Mouse (Mus musculus): Measurements from ENCODE around the gene Lilr4b.
"Not testable (repeated sequence)": the region's sequence is repeated elsewhere in the genome, so short reads cannot be mapped to it uniquely, and the experiment has no call there.

Lilr4b gene

DNA sequence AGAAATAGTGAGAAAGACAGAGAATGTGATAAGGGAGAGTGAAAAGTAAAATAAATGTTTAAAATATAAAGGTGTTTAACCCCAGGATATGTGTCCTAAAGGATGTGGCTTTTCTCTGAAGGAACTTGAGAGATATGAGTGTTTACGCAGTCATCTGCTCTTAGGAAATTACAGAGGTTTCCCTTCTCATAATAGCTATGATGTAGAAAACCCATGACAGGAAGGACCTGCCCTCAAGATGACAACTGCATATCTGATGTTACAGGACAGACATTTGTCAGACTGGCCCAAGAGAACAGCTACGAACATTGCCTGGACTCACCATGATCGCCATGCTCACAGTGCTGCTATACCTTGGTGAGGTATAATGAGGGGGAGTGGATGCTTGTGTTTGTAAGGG is at the start of gene Lilr4b, which contains the start of gene Gm49339:
Gene Lilr4b, plus strand, starts transcription at position 236 of the 400 bp plus-strand sequence.
Gene Gm49339, plus strand, starts transcription at position 216 of the 400 bp plus-strand sequence.
- not testable (repeated sequence) for DNase-seq (ENCODE audit: low spot score in 2 of 2)

DNA sequence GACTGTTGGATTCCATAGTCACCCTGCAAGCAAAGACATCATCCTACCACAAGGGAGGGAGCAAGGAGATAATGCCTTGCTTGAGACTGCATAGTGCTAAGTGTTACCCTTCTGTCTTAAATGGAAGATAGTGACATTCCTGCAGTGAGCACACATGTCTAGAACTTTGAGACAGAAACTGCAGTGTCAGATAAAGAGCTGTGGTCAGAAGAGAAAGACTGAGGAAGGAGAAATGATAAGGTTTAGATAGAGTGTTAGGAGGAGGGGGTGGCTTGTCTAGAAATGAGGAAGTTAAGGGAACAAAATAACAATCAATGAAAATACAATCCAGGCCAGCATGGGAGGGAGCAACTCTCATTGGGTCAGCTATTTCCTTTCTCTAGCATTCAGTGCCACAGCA is 47.5 kb upstream of the Lilr4b start:
- DNase-seq (ENCODE audit: low spot score in 2 of 2) = no peak

- no peak for DNase-seq (ENCODE audit: low spot score in 2 of 2)
Measured at GRCm38 (mm10) chr10:51435684-51436083, 44.7 kb upstream of the Lilr4b start.

DNA sequence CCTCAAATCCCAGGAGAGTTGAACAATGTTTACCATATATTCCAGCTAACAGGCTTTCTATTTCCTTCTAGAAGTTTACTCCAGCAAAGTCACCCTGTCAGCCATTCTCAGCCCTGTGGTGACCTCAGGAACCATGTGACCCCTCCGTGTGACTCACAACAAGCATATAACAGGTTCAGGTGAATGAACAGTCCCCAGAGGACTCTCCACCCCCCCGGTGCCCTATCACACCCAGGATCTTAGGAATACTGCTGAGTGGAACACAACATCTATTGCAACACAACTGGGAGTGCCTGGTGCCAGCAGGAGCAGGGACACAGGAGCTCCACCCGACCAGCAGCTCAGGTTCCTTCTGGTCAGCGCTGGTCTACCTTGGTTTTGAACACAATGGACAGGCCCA is 28.8 kb upstream of the Lilr4b start:
- no peak for DNase-seq (ENCODE audit: low spot score in 2 of 2)

DNA sequence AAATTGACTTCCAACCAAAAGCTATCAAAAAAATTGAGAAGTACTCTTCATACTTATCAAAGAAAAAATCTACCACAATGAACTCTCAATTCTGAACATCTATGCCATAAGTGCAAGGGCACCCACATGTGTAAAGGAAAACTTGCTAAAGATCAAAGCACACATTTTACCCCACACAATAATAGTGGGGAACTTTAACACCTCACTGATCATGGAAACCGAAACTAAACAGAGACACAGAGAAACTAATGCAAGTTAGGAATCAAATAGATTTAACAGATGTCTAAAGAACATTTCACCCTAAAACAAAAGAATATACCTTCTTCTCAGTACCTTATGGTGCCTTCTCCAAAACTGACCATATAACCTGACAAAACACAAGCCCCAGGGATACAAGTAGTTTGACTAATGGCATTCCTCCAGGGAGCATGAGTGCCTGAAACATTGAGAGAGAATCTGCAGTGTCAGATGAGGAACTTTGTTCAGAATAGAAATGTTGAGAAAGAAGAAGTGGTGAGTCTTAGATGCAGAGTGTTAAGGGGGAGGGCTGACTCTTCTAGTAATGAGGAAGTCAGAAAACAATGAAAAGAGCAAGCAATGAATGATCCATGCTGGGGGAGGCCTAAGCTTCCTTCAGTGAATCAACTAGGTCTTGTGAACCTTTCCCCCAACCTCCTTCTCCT is 26.7 kb upstream of the Lilr4b start:
- DNase-seq (ENCODE audit: low spot score in 2 of 2) = no peak

DNA sequence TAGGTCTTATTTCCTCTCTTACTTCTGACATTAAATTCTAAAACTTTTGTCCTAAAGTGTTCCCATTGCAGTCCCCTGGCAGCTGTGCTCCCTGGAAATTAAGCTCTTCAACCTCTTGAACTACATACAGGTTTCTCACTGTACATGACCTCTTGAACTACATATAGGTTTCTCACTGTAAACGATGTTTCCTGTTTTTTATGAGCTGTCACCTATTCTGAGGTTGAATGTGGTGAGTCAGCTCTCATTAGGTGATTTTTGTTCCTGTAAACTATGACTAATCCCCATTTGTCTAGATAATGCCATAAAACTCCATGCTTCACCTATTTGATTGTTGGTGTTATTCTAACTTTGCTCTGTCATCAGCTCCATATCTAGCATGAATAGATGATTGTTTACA is 26.1 kb upstream of the Lilr4b start:
- no peak for DNase-seq (ENCODE audit: low spot score in 2 of 2)

DNA sequence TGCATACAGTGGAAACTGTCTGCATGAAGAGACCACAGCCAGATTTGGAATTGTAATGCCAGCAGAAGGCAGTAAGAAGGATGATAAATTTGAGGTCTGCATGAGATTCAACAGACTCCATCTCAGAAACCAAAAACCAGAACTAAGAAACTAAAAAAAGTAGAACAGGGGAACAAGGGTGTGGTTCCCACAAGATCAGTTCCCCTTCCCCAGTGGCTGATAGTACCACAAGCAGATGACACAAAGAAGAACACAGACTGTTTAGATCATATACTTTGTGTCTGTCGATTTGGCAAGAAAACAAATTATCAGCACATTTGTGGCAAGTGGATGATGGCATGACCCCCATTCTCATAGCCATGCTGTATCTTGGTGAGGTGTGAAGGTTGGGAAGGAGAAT is 24.7 kb upstream of the Lilr4b start:
- DNase-seq (ENCODE audit: low spot score in 2 of 2) = no peak

GRCm38 (mm10) chr10:51456369-51456768 is 24.1 kb upstream of the Lilr4b start:
- DNase-seq (ENCODE audit: low spot score in 2 of 2) = no peak

- DNase-seq (ENCODE audit: low spot score in 2 of 2) = not testable (repeated sequence)
Measured at GRCm38 (mm10) chr10:51463800-51464199, 16.6 kb upstream of the Lilr4b start.

DNA sequence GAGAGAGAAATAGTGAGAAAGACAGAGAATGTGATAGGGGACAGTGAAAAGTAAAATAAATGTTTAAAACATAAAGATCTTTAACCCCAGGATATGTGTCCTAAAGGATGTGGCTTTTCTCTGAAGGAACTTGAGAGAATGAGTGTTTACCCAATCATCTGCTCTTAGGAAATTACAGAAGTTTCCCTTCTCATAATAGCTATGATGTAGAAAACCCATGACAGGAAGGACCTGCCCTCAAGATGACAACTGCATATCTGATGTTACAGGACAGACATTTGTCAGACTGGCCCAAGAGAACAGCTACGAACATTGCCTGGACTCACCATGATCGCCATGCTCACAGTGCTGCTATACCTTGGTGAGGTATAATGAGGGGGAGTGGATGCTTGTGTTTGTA is 10.3 kb downstream of the Lilr4b start, which contains the start of gene Lilrb4a:
Gene Lilrb4a, plus strand, starts transcription at position 266 of the 400 bp plus-strand sequence.
- not testable (repeated sequence) for DNase-seq (ENCODE audit: low spot score in 2 of 2)

GRCm38 (mm10) chr10:51520021-51520420 is 39.6 kb downstream of the Lilr4b start:
- no peak for DNase-seq (ENCODE audit: low spot score in 2 of 2)

DNA sequence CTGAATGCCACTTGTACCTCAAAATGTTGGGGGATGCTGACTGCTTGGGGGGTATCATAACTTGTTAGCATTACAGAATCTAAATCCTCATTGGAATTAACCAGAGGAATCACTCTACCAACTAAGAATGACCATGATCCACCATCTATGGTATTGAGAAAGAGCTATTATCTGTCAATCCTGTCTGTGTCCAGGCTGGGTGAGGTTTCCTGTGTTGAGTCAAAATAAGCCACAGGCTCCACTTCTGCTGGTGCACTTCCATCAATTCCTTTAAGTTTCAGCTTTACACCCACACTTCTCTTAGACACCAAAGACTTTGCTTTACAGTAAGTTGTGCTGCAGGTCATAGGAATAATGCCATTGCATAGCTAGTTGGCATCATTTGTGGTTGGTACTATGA is 41.0 kb downstream of the Lilr4b start:
- no peak for DNase-seq (ENCODE audit: low spot score in 2 of 2)

DNA sequence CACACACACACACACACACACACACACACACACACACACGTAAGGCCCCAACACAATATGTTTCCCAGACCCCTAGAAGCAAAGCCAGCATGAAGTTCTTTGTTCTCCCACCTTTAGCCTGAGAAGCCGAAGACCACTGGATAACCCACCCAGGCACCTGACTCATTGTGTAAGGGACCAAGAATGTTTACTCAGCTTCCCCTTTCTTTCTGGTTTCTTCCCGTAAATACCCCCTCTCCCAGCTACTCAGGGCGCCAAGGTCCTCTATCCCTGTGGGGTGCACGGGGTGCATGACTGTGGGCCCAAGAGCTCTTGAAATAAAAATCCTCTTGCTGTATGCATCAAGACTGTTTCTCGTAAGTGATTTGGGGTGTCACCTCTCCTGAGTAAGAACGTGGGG is 45.7 kb downstream of the Lilr4b start:
- DNase-seq (ENCODE audit: low spot score in 2 of 2) = no peak

GRCm38 (mm10) chr10:51526633-51527032 is 46.2 kb downstream of the Lilr4b start:
- no peak for DNase-seq (ENCODE audit: low spot score in 2 of 2)

GRCm38 (mm10) chr10:51528840-51529434 is 48.5 kb downstream of the Lilr4b start:
- DNase-seq (ENCODE audit: low spot score in 2 of 2) = no peak

DNA sequence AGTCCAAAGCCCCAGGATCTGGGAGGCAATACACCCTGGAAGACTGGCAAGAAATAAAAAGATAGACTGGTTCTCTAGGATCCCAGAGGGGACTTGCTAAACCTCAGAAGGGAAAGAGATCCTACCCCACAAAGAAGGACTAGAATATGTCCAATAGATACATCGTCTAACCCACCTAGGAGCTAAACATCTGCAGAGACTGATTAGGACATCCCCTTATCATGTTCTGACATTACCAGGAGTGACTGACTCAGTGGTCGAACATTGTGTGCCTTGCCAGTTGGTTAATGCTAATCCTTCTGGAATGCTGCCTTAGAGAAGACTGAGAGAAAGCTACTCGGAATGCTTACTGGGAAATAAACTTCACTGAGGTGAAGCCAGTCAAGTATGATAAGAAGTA is 49.1 kb downstream of the Lilr4b start:
- no peak for DNase-seq (ENCODE audit: low spot score in 2 of 2)

DNA sequence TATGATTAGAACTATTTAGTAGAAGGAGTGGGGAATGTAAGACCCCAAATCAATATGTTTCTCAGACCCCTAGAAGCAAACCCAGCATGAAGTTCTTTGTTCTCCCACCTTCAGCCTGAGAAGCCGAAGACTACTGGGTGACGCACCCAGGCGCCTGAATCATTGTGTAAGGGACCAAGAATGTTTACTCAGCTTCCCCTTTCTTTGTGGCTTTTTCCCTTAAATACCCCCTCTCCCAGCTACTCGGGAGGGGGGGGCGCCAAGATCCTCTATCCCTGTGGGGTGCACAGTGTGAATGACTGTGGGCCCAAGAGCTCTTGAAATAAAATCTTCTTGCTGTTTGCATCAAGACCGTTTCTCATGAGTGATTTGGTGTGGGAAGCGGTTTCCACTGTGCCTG is 50.4 kb downstream of the Lilr4b start:
- no peak for DNase-seq (ENCODE audit: low spot score in 2 of 2)
